Mouse (Mus musculus) neural tube, embryonic 14.5 days (tissue): ENCODE measurements around the gene Rin3. TPM values are rescaled to one million over a fixed set of nuclear protein-coding genes. Genes with fewer than 3 reads are reported as not detected.

Experiments used
- ATAC-seq: fragments of 200-750 bp; cut with Nextera tagmentation; 2 replicates; pipeline ENCODE4 v1.8.0; 2017; ENCODE audit warnings: low read depth, mild to moderate bottlenecking, moderate TSS enrichment, moderate library complexity
- H3K27ac ChIP-seq: fragments of 300-500 bp; sonication (generic); 2 replicates; pipeline ENCODE4 v1.5.1; 2014; ENCODE audit warnings: low read depth, mild to moderate bottlenecking, control low read depth, low read length, moderate library complexity, mixed read lengths
- H3K27me3 ChIP-seq: fragments of 300-500 bp; sonication (generic); 2 replicates; pipeline ENCODE4 v1.6.1; 2014; ENCODE audit warnings: low read length; ENCODE audit not compliant: control insufficient read depth, insufficient read depth
- H3K36me3 ChIP-seq: fragments of 300-500 bp; sonication (generic); 2 replicates; pipeline ENCODE4 v1.6.1; 2014; ENCODE audit warnings: low read length, mixed read lengths; ENCODE audit not compliant: control insufficient read depth, insufficient read depth
- H3K4me1 ChIP-seq: fragments of 300-500 bp; sonication (generic); 2 replicates; pipeline ENCODE4 v1.6.1; 2014; ENCODE audit warnings: low read length; ENCODE audit not compliant: control insufficient read depth, insufficient read depth
- H3K4me2 ChIP-seq: fragments of 300-500 bp; sonication (generic); 2 replicates; pipeline ENCODE4 v1.6.1; 2014; ENCODE audit warnings: mild to moderate bottlenecking, low read depth, low read length, control low read depth
- H3K4me3 ChIP-seq: fragments of 300-500 bp; sonication (generic); 2 replicates; pipeline ENCODE4 v1.5.1; 2014; ENCODE audit warnings: low read depth, low read length, control low read depth, mixed read lengths
- H3K9ac ChIP-seq: fragments of 300-500 bp; sonication (generic); replicated peaks from 2 replicates; pipeline ENCODE4 v1.6.1; 2014; ENCODE audit warnings: low read depth, mild to moderate bottlenecking, control low read depth, low read length, mixed read lengths
- H3K9me3 ChIP-seq: fragments of 300-500 bp; sonication (generic); 2 replicates; pipeline ENCODE4 v1.6.1; 2016; ENCODE audit warnings: low read length; ENCODE audit not compliant: control insufficient read depth
- WGBS: fragments of 180-500 bp; shearing (Covaris S2); extraction: QIAGEN DNeasy Blood & Tissue Kit; methylation state at CpG from one replicate; pipeline ENCODE4 v1.1.7; 2014; 5-methylcytosine and 5-hydroxymethylcytosine counted together
- polyA plus RNA-seq: library from polyadenylated mRNA; unstranded; fragments of >200 nt; fragmentation: Nextera tagmentation; extraction: Ambion mirVana; gene quantifications from 2 replicates; pipeline ENCODE4 v1.2.1, GENCODE M21; 2014

Gene Rin3
- polyA plus RNA-seq, 1 experiment from 2014 or later, result 0.95 TPM

- Histone ChIP-seq H3K9me3 (no peaks in the 10 kb centered on the region), H3K36me3 (no peaks in the 10 kb centered on the region), H3K9ac (no peak overlapping the region), H3K4me2 (no peak overlapping the region), H3K4me1 (no peaks in the 10 kb centered on the region), H3K27me3 (no peaks in the 10 kb centered on the region), H3K4me3 (no peak overlapping the region), H3K27ac (no peak overlapping the region)
- no peak for ATAC-seq
- WGBS, result 91% methylated on average over 2 of the region's 2 CpGs
Observed at GRCm38 (mm10) chr12:102326753-102327340, 44.0 kb downstream of the Rin3 start.

DNA sequence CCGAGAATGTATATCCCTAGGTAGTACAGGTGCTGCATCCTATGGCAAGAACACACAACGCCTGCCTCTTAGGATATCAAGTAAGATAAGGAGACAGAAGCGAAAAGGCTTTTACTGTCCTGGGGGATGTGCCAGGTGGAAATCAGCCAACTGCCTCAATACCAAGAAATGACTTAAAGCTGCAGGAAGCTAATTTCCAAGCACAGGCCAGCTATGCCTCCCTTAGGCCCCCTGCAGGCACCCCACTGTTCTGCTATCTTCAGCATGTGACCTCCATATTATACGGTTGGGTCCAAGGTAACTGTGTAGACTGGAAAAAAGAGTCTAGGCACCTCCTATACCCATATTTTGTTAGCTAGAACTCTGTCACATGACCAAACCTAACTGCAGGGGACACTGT is 44.7 kb downstream of the Rin3 start:
- Histone ChIP-seq H3K4me3 (no peak overlapping the region), H3K27ac (no peak overlapping the region), H3K36me3 (no peaks in the 10 kb centered on the region), H3K4me1 (no peaks in the 10 kb centered on the region), H3K9me3 (no peaks in the 10 kb centered on the region), H3K9ac (no peak overlapping the region), H3K27me3 (no peaks in the 10 kb centered on the region), H3K4me2 (no peak overlapping the region)
- no peak for ATAC-seq
- WGBS, result 63% methylated on average over 4 of the region's 4 CpGs

DNA sequence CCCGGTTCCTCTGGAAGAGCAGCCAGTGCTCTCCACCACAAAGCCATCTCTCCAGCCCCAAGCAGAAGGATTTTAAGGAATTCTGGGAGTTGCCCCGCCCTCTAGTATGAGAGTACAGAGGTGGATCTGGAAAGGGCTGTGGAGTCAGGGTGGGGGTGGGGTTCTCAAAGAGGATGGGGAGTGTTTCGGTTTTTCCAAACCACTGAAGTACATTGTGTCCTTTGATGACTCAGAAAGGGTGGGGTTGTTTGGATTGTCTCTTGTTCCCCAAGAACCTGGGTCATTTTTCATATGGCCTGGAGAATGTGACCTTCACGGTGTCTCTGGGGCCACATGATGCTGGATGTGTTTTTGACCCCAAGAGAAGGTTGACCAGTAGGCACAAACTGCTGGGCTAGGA is 45.2 kb downstream of the Rin3 start:
- no peaks in the 10 kb centered on the region for H3K9me3 ChIP-seq
- 87% methylated on average over 4 of the region's 4 CpGs for WGBS
- no peak for ATAC-seq

DNA sequence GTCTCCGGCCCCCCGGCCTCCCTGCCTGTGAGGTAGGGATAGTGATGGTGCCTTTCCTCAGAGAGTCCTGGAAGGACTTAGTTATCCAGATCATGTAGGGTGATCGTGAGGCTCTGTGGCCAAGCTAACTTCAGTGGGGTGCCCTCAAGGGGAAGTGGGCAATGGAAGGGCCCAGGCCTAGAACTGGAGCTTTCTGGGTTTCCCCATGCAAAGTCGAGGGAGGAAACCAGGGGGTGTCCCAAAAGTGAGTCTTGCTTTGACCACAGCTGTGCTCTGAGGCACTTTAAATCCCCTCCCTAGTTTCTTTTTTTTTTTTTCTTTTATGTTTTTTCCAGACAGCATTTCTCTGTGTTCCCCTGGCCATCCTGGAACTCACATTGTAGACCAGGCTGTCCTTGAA is 47.3 kb downstream of the Rin3 start:
- no peak overlapping the region for H3K27ac ChIP-seq
- H3K4me1 ChIP-seq, result no peaks in the 10 kb centered on the region
- H3K4me3 ChIP-seq, result no peak overlapping the region
- no peaks in the 10 kb centered on the region for H3K36me3 ChIP-seq
- no peak overlapping the region for H3K4me2 ChIP-seq
- no peak overlapping the region for H3K9ac ChIP-seq
- ATAC-seq, result no peak
- no peaks in the 10 kb centered on the region for H3K9me3 ChIP-seq
- 94% methylated on average over 4 of the region's 4 CpGs for WGBS
- no peaks in the 10 kb centered on the region for H3K27me3 ChIP-seq

More for the DNA sequence above, 45.2 kb downstream of the Rin3 start:
- Histone ChIP-seq H3K9ac (no peak overlapping the region), H3K4me3 (no peak overlapping the region), H3K4me1 (no peaks in the 10 kb centered on the region), H3K4me2 (no peak overlapping the region), H3K27ac (no peak overlapping the region), H3K27me3 (no peaks in the 10 kb centered on the region), H3K36me3 (no peaks in the 10 kb centered on the region)

DNA sequence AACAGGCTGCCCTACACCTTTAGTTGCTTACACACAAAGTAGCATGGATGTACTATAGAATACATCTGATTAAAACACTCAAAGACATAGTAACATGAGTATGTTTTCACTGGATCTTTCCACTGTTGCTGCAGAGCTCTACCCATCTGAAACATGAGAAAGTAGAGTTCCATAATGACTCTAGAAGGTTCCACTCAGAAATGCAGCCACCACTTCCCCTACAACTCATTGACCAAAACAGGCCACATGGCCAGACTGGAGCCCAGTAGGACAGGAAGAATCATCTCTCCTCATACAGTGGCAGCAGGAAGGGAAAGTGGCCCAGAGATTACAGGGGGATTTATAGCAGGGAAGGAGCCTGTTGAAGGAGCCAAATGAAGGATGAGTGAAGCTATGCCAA is 47.9 kb downstream of the Rin3 start:
- H3K4me1 ChIP-seq, result no peaks in the 10 kb centered on the region
- H3K36me3 ChIP-seq, result no peaks in the 10 kb centered on the region
- H3K9ac ChIP-seq, result no peak overlapping the region
- no peaks in the 10 kb centered on the region for H3K27me3 ChIP-seq
- H3K4me2 ChIP-seq, result no peak overlapping the region
- H3K4me3 ChIP-seq, result no peak overlapping the region
- H3K27ac ChIP-seq, result no peak overlapping the region
- H3K9me3 ChIP-seq, result no peaks in the 10 kb centered on the region
- no peak for ATAC-seq

- 93% methylated on average over 2 of the region's 2 CpGs for WGBS
- Histone ChIP-seq H3K4me2 (no peak overlapping the region), H3K9ac (no peak overlapping the region), H3K27ac (no peak overlapping the region), H3K4me3 (no peak overlapping the region), H3K27me3 (no peaks in the 10 kb centered on the region), H3K9me3 (no peaks in the 10 kb centered on the region), H3K4me1 (no peaks in the 10 kb centered on the region), H3K36me3 (no peaks in the 10 kb centered on the region)
- ATAC-seq, result no peak
Observed at GRCm38 (mm10) chr12:102333101-102333500, 50.3 kb downstream of the Rin3 start.

GRCm38 (mm10) chr12:102339085-102339484 is 56.2 kb downstream of the Rin3 start:
- no peaks in the 10 kb centered on the region for H3K27me3 ChIP-seq
- 82% methylated on average over 2 of the region's 2 CpGs for WGBS
- H3K9me3 ChIP-seq, result no peaks in the 10 kb centered on the region
- no peak overlapping the region for H3K4me2 ChIP-seq
- no peak overlapping the region for H3K27ac ChIP-seq
- H3K4me1 ChIP-seq, result no peaks in the 10 kb centered on the region
- H3K4me3 ChIP-seq, result no peak overlapping the region
- H3K9ac ChIP-seq, result no peak overlapping the region
- no peak for ATAC-seq
- H3K36me3 ChIP-seq, result no peaks in the 10 kb centered on the region

DNA sequence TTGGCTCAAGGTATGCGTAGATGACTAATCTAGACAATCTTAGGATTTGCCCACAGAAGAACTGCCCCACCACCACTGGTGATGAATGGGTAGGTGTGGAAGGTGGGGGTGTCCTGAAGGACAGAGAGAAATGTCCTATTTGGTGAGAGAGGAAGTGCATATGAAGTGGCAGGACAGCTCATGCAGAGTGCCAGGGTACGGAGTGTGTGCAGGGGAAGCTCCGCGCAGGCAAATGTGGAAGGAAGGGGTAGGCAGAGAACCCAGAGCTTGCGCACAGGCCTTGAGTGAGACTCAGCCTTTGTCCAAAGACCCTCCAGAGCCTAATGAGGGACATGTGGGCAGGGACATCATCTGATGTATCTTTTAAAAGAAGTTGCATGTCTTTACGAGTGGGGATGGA is 57.6 kb downstream of the Rin3 start:
- H3K4me1 ChIP-seq, result no peaks in the 10 kb centered on the region
- H3K27me3 ChIP-seq, result no peaks in the 10 kb centered on the region
- no peak overlapping the region for H3K9ac ChIP-seq
- H3K27ac ChIP-seq, result no peak overlapping the region
- 93% methylated on average over 6 of the region's 6 CpGs for WGBS
- H3K4me3 ChIP-seq, result no peak overlapping the region
- no peaks in the 10 kb centered on the region for H3K36me3 ChIP-seq
- H3K9me3 ChIP-seq, result no peaks in the 10 kb centered on the region
- H3K4me2 ChIP-seq, result no peak overlapping the region
- ATAC-seq, result no peak

- 58% methylated on average over 2 of the region's 2 CpGs for WGBS
- H3K36me3 ChIP-seq, result no peaks in the 10 kb centered on the region
- no peak overlapping the region for H3K4me2 ChIP-seq
- no peak overlapping the region for H3K4me3 ChIP-seq
- no peaks in the 10 kb centered on the region for H3K27me3 ChIP-seq
- no peaks in the 10 kb centered on the region for H3K9me3 ChIP-seq
- no peak overlapping the region for H3K27ac ChIP-seq
- no peak for ATAC-seq
- no peaks in the 10 kb centered on the region for H3K4me1 ChIP-seq
- no peak overlapping the region for H3K9ac ChIP-seq
Observed at GRCm38 (mm10) chr12:102342147-102342546, 59.3 kb downstream of the Rin3 start.
